Mouse (Mus musculus) lung, adult 2 months (tissue): ENCODE data around the gene C1qtnf2.

ENCODE experiments used
- CTCF ChIP-seq: fragments of 200-500 bp; IDR thresholded peaks from 2 replicates; pipeline ENCODE4 v1.5.1; 2011; ENCODE audit warnings: mild to moderate bottlenecking, low read length, control low read depth; ENCODE audit not compliant: insufficient read depth
- POLR2A ChIP-seq: fragments of 200-500 bp; IDR thresholded peaks from 2 replicates; pipeline ENCODE4 v1.6.1; 2011; ENCODE audit warnings: low read depth, mild to moderate bottlenecking, control low read depth, low read length, borderline replicate concordance; ENCODE audit errors: extremely low read depth

DNA sequence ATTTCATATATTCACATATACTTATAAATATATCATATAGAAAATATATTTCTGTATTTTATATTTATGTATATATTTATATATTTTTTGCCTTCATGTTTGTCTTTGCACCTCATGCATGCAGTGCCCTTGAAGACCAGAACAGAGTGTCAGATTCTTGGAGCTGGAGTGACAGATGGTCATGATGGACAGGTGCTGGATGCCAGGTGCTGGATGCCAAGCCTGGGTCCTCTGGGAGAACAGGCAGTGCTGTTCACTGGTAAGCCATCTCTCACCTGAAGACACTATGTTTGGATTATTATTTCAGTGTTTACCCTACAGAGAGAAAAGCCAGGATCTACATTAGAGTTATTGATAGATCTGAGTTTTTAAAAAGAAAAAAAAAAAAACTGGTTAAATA lies 44.7 kb downstream of the C1qtnf2 start:
- TF ChIP-seq CTCF, result no peak
- TF ChIP-seq POLR2A, result no peak
